Mouse (Mus musculus) limb, embryonic 11.5 days (tissue): Measurements from ENCODE around the gene Idh3a. TPM values are rescaled to one million over a fixed set of nuclear protein-coding genes. Genes with fewer than 3 reads are reported as not detected.

Experiments
- ATAC-seq: fragments of 200-750 bp; cut with Nextera tagmentation; 2 replicates; pipeline ENCODE4 v1.8.0; 2017; ENCODE audit warnings: low read depth; ENCODE audit not compliant: insufficient number of reproducible peaks, low FRiP score, low TSS enrichment
- DNase-seq: peaks from one replicate; pipeline ENCODE4 v3.0.0-alpha.2; 2015; ENCODE audit warnings: low spot score
- H3K27ac ChIP-seq: fragments of 300-500 bp; sonication (generic); replicated peaks from 2 replicates; pipeline ENCODE4 v1.5.1; 2014; ENCODE audit warnings: low read depth, mild to moderate bottlenecking, low read length
- H3K27me3 ChIP-seq: fragments of 300-500 bp; sonication (generic); 2 replicates; pipeline ENCODE4 v1.6.1; 2014; ENCODE audit warnings: mild to moderate bottlenecking, low read length, mixed read lengths; ENCODE audit not compliant: control insufficient read depth, insufficient read depth
- H3K36me3 ChIP-seq: fragments of 300-500 bp; sonication (generic); 2 replicates; pipeline ENCODE4 v1.6.1; 2014; ENCODE audit warnings: mild to moderate bottlenecking, low read length, moderate library complexity, mixed read lengths; ENCODE audit not compliant: control insufficient read depth, insufficient read depth
- H3K4me1 ChIP-seq: fragments of 300-500 bp; sonication (generic); 2 replicates; pipeline ENCODE4 v1.6.1; 2014; ENCODE audit warnings: low read length, mixed read lengths; ENCODE audit not compliant: control insufficient read depth, insufficient read depth
- H3K4me2 ChIP-seq: fragments of 300-500 bp; sonication (generic); 2 replicates; pipeline ENCODE4 v1.6.1; 2014; ENCODE audit warnings: low read depth, mild to moderate bottlenecking, moderate library complexity; ENCODE audit not compliant: severe bottlenecking
- H3K4me3 ChIP-seq: fragments of 300-500 bp; sonication (generic); 2 replicates; pipeline ENCODE4 v1.5.1; 2014; ENCODE audit warnings: low read depth, low read length
- H3K9ac ChIP-seq: fragments of 300-500 bp; sonication (generic); 2 replicates; pipeline ENCODE4 v1.6.1; 2014; ENCODE audit warnings: mild to moderate bottlenecking, low read length
- H3K9me3 ChIP-seq: fragments of 300-500 bp; sonication (generic); 2 replicates; pipeline ENCODE4 v1.6.1; 2016; ENCODE audit warnings: low read length; ENCODE audit not compliant: control insufficient read depth
- WGBS: fragments of 180-500 bp; shearing (Covaris S2); extraction: QIAGEN DNeasy Blood & Tissue Kit; methylation state at CpG from one replicate; pipeline ENCODE4 v1.1.7; 2014; 5-methylcytosine and 5-hydroxymethylcytosine counted together
- polyA plus RNA-seq: library from polyadenylated mRNA; unstranded; fragments of >200 nt; fragmentation: Nextera tagmentation; extraction: Ambion mirVana; gene quantifications from 2 replicates; pipeline ENCODE4 v1.2.1, GENCODE M21; 2014

The Idh3a gene
- polyA plus RNA-seq, 1 experiment from 2014 or later = 125 TPM

DNA sequence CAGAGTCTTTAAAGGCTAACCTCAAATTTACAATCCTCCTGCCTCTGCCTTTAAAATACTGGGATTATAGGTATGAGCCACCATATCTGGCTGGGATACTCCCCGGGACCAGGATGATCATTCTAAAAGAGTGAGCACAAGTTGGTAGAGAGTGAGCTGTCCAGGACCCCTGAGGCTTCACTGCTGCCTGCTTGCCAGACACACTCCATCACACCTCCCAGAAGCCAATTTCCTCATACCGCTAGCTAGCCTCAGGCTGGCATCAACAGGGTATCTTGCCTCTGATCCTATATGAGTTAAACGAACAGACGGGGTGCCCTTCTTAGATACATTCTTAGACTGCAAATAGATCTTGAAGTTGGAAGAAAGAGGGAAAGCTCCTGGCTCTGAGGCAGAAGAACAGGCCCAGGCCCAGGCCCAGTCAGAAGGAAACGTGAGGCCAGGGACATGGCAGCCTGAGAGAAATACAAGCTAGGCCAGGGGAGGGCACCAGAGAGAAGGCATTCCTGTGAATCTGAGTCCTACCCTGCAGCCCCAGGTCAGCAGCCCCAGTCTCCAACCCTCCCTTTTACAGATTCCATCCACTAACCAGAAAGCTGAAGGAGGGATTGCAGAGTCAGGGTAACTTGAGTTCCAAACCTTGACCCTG lies 43.6 kb downstream of the Idh3a start:
- 81% methylated on average over 5 of the region's 5 CpGs for WGBS
- DNase-seq (no peak), ATAC-seq (no peak)
- H3K9me3 ChIP-seq = no peaks in the 10 kb centered on the region
- no peaks in the 10 kb centered on the region for H3K4me1 ChIP-seq
- no peak overlapping the region for H3K27ac ChIP-seq
- H3K4me3 ChIP-seq = no peak overlapping the region
- H3K4me2 ChIP-seq = no peak overlapping the region
- no peak overlapping the region for H3K9ac ChIP-seq
- no peaks in the 10 kb centered on the region for H3K27me3 ChIP-seq
- no peaks in the 10 kb centered on the region for H3K36me3 ChIP-seq

DNA sequence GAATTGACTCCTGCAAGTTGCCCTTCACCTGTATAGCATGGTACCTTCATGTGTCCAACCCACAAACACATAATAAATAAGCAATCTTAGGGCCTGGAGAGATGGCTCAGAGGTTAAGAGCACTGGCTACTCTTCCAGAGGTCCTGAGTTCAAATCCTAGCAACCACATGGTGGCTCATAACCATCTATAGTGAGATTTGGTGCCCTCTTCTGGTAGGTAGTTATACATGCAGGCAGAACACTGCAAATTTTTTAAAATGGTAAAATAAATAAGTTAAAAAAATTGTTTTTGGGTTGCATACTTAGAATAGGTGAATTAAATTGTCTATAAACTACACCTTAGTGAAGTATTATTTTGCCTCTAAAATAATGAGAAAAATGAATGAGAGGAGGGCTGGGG lies 44.8 kb downstream of the Idh3a start:
- no peak overlapping the region for H3K9ac ChIP-seq
- H3K4me3 ChIP-seq = no peak overlapping the region
- no peak overlapping the region for H3K4me2 ChIP-seq
- H3K4me1 ChIP-seq = no peaks in the 10 kb centered on the region
- no peaks in the 10 kb centered on the region for H3K9me3 ChIP-seq
- H3K36me3 ChIP-seq = no peaks in the 10 kb centered on the region
- no peak for DNase-seq
- no peak overlapping the region for H3K27ac ChIP-seq
- no peak for ATAC-seq
- no peaks in the 10 kb centered on the region for H3K27me3 ChIP-seq

DNA sequence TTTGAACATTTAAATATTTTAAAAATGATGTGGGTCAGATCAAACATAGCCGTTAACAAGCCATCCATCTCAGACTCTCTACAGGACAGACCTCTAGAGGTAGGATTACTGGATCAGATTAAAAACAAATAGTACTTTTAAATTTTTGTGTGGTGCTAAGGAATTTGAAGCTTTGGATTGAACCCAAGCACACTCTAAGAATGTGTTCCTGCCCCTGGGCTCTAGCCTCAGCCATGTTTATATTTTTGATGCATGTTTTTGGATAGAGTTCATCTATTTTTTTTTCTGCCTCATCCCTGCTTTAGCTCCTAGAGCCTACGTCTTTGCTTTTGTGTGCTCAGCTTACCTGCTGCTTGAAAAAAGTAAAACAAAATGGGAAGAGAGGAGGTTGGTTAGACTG lies 47.3 kb downstream of the Idh3a start:
- Histone ChIP-seq H3K4me2 (no peak overlapping the region), H3K27me3 (no peaks in the 10 kb centered on the region), H3K9ac (no peak overlapping the region), H3K27ac (no peak overlapping the region), H3K4me1 (no peaks in the 10 kb centered on the region), H3K4me3 (no peak overlapping the region), H3K9me3 (no peaks in the 10 kb centered on the region), H3K36me3 (no peaks in the 10 kb centered on the region)
- 86% methylated on average over 2 of the region's 2 CpGs for WGBS
- ATAC-seq = no peak
- DNase-seq = no peak

DNA sequence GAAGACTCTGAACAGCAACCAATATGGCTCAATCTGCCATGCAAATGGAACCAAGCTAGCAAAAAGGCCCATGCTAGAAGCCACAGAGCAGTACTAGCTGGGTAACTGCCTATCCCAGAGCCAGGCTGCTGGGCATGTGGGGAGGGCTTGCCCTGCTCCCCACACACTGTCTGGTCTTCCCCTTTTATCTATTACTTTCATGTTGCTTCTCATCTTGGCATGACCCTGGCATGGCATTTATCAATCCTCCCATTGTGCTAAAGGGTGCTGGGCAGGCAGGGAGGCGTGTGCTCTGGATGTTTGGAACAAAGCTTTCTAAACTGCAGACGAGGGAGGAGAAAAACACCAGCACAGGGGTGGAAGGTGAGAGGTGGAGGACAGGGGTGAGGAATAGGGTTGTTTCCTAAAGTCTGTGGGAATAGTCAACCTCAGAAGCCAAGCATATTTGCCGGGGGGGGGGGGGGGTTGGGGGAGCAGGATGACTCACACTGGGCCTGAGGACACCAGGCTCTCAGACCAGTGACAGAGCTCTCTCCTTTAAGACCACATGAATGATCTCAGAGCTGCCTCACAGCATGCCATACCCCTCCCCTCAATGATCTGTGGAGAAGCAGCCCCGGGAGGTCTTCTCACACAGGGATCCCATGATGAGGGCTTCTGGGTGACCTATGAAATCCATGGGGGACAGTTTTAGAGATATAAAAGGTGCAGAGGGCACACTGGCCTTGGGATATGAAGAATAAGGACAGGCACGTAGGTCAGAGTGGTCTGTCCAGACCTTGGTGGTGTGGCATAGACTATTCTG lies 51.6 kb downstream of the Idh3a start:
- DNase-seq (no peak), ATAC-seq (no peak)
- Histone ChIP-seq H3K9ac (no peak overlapping the region), H3K9me3 (no peaks in the 10 kb centered on the region), H3K4me3 (no peak overlapping the region), H3K27ac (no peak overlapping the region), H3K4me2 (no peak overlapping the region), H3K27me3 (no peaks in the 10 kb centered on the region), H3K4me1 (no peaks in the 10 kb centered on the region), H3K36me3 (no peaks in the 10 kb centered on the region)
- WGBS = 54% methylated on average over 4 of the region's 5 CpGs

DNA sequence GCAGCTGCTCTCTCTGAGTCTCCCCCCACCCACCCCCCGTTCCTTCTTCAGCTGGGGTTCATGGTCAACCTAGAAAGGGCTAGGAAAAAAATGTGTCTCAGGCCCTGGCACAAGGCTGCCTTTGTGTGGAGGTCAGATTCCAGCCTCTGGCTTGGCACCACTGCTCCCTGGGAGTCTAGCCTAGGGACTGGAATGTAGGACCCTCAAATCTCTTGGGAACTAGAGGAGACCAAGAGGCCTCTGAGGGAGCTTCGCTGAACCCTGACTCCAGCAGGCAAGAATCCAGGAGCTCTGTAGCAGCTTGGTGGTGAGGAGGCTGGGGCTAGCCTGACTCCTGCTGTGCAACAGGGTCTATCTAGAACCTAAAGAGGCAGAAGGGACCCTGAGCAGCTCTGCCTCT lies 53.1 kb downstream of the Idh3a start:
- H3K36me3 ChIP-seq = no peaks in the 10 kb centered on the region
- no peak for ATAC-seq
- DNase-seq = no peak
- no peak overlapping the region for H3K9ac ChIP-seq
- 65% methylated on average over 2 of the region's 2 CpGs for WGBS
- no peaks in the 10 kb centered on the region for H3K9me3 ChIP-seq
- no peak overlapping the region for H3K4me3 ChIP-seq
- no peaks in the 10 kb centered on the region for H3K4me1 ChIP-seq
- no peak overlapping the region for H3K4me2 ChIP-seq
- H3K27ac ChIP-seq = no peak overlapping the region
- H3K27me3 ChIP-seq = no peaks in the 10 kb centered on the region

DNA sequence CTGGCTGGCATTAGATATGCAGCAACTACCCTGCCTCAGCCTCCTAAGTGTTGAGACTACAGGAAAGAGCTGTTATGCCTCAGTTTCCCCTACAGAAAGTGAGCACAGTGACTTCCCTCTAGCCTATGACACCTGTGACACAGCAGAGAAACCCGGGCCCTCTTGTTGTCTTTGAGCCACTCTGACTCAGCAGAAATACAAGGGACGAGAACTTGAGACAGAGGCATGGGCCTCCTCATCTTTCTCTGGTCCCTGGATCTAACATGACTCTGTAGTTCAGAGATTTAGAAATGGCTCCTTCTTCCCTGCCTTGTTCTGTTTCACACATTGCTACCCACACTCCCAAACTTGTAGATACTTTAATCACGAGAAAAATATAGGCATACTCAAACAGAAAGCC lies 55.4 kb downstream of the Idh3a start:
- Histone ChIP-seq H3K9me3 (no peaks in the 10 kb centered on the region), H3K36me3 (no peaks in the 10 kb centered on the region), H3K4me3 (no peak overlapping the region), H3K4me2 (no peak overlapping the region), H3K27me3 (no peaks in the 10 kb centered on the region), H3K9ac (no peak overlapping the region), H3K4me1 (no peaks in the 10 kb centered on the region), H3K27ac (no peak overlapping the region)
- ATAC-seq = no peak
- DNase-seq = no peak
- 88% methylated on average over 3 of the region's 3 CpGs for WGBS

DNA sequence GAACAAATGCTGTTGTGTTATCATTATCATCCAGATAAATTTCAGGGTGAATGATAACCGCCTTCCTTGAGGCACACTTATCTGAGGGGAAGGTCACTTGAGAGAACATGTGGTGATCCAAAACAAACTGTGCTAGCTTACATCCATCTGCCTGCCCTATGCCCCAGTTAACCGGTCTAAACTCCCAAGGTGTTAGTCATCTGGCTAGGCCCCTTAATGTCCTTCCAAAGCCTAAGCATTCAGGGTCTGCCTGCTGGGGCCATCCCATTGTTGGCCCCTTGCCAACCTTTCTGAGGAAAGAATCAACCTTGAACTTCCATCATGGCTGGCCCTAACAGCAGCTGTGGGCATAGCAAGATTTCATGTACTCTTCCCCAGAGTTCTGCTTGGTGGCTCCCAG lies 56.0 kb downstream of the Idh3a start:
- no peak overlapping the region for H3K4me2 ChIP-seq
- no peaks in the 10 kb centered on the region for H3K9me3 ChIP-seq
- DNase-seq = no peak
- WGBS = 89% methylated on average over 2 of the region's 2 CpGs
- no peaks in the 10 kb centered on the region for H3K4me1 ChIP-seq
- H3K36me3 ChIP-seq = no peaks in the 10 kb centered on the region
- no peaks in the 10 kb centered on the region for H3K27me3 ChIP-seq
- H3K27ac ChIP-seq = no peak overlapping the region
- H3K4me3 ChIP-seq = no peak overlapping the region
- ATAC-seq = no peak
- H3K9ac ChIP-seq = no peak overlapping the region

DNA sequence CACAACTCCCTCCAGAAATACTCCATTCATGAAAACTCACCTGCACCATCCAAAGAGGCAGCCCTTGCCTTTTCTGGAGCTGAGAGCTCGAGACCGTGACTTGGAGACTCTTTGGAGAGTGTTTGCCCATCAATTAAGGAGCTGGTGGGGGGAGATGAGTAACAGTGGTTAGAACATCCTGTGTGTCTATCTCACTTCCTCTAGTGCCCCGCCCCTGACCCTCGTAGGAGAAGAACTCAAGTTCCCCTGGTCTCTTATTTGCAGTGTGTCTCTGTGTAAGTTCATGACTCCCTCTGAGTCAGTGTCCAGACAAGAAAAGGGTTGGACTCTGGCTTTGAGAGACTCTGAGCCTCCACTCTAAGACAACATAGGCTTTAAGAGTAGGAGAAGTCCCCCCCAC lies 56.4 kb downstream of the Idh3a start:
- no peak for ATAC-seq
- Histone ChIP-seq H3K9me3 (no peaks in the 10 kb centered on the region), H3K9ac (no peak overlapping the region), H3K36me3 (no peaks in the 10 kb centered on the region), H3K4me1 (no peaks in the 10 kb centered on the region), H3K4me3 (no peak overlapping the region), H3K4me2 (no peak overlapping the region), H3K27me3 (no peaks in the 10 kb centered on the region), H3K27ac (no peak overlapping the region)
- 79% methylated on average over 4 of the region's 4 CpGs for WGBS
- DNase-seq = no peak
